Mouse (Mus musculus): Measurements from ENCODE around the gene Thap4.
A peak's percentile ranks its signal among the peaks of the same experiment; 100 is the strongest.
"Not testable (repeated sequence)": the region's sequence is repeated elsewhere in the genome, so short reads cannot be mapped to it uniquely, and the experiment has no call there.

Gene Thap4

DNA sequence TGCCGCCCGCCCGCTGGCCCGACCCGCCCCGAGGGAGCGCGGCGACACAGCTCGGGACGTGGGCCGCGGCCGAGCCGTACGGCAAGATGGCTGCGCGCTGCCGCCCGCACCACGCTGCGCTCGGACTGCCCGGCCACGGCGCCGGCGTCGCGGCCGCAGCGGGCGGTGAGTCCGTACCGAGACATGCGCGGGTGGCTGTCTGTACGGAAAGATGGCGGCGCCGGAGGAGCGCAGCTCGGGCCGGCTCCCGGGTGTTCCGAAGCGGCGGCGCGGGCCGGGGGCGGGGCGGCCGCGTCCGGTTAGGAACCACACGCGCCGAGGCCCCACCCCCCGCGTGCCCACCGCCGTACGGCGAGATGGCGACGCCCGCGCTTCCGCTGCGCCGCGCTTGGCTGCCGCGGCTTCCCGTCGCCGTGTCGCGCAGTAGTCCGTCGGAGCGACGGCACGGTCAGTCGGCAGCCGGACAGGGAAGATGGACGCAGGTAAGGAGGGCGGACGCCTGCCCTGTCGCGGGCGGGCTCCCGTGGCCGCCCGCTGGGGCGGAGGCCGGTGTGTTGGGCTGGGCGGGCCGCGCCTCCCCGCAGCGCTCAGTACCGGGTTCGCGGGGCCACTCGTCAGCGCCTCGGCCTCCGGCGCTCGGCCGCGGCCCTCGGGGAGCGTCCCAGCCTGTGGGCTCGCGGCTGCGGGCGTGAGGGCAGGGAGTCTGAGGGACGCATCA, at the start of gene Thap4:
Gene Thap4 (minus strand): TSS at position 292 of the 718 bp plus-strand sequence.
- DNase-seq (ENCODE audit: low read depth, low spot score) = peak; percentile 92

DNA sequence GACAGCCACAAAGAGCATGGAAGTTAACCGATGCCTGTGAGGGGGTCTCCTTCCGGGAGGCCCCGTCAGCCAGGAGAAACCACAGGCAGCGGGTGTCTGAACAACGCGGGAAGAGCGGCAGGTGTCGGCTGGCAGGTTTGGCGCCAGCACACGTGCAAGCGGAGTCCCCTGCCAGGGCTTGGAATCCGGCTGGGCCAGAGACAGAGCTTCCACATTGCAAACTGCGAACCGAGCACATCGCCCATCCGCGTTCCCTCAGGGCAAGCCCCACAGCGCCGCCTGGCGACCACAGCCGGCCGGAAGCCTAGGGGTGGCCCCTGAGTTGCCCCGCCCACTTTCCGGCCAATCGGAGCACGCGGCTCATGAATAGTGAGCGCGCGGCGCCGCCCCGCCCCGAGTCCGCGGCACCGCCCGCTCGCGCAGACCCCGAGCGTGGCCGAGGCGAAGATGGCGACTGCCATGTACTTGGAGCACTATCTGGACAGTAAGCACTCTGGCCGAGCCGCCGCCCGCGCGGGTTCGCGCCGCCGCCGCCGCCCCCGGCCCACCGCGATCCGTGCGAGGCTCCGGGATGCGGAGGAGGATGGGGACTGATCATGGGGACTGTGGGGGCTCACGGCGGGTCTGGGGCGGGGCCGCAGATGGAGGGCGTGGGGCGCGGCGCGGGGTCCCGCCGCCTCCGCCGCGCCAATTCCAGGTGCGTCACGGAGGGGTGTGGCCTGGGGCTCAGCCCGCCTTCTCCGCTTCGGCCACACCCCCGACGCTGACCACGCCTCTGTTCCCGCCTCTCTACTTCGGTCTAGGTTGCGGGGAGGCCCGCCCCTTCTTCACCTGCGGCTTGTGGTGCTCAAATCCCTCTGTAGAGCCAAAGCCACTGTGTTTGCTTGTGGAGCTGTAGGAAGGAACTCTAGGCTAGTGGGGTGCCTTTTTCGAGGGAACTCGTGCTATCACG, 49.2 kb upstream of the Thap4 start, which contains the start of gene Ing5:
Gene Ing5 (plus strand): TSS at position 410 of the 952 bp plus-strand sequence.
- peak; percentile 100 for DNase-seq (ENCODE audit: low read depth, low spot score)

DNA sequence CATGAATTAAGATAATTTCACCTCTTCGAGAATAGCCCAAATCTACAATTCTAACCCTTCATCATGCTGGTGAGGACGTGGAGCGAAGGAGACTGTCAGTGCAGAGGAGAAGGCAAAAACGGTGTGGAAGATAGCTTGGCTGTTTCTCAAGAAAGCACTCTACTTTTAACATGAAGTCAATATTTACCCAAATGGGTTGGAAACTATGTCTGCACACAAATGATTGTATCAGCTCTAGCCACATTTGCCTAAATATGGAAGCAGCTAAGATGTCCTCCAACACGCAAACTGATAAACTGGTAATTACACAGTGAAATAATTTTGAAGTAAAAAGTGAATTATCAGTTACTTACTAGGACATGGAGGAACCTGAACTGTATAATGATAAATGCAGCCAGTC, 48.1 kb upstream of the Thap4 start:
- DNase-seq (ENCODE audit: low read depth, low spot score) = peak; percentile 19

DNA sequence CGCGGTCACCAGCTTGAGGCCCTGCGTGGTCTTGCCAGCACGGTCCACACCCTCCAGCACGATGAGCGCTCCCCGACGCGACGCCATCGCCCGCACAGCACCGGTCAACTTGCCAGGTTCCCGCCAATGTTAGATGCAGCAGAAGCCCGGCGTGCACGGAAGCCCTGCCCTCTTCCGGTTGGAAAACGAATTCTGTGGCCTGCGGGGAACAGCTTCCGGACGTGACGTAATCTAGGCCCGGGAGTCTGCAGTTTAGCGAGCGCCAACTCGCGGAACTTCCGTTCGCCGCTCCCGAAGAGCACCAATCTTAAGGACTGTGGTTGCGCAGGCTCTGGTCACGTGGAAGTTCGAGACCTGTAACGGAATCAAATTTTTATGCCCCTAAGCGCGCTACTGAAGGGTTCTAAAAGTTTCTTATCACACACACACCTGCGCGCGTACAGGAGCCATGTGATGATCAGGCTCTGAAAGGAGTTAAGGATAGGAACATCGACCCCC, 47.1 kb upstream of the Thap4 start, which contains the start of gene Dtymk:
Gene Dtymk (minus strand): TSS at position 194 of the 498 bp plus-strand sequence.
- peak; percentile 97 for DNase-seq (ENCODE audit: low read depth, low spot score)

GRCm38 (mm10) chr1:93800670-93801503, 46.2 kb upstream of the Thap4 start:
- peak; percentile 7 for DNase-seq (ENCODE audit: low read depth, low spot score)

DNA sequence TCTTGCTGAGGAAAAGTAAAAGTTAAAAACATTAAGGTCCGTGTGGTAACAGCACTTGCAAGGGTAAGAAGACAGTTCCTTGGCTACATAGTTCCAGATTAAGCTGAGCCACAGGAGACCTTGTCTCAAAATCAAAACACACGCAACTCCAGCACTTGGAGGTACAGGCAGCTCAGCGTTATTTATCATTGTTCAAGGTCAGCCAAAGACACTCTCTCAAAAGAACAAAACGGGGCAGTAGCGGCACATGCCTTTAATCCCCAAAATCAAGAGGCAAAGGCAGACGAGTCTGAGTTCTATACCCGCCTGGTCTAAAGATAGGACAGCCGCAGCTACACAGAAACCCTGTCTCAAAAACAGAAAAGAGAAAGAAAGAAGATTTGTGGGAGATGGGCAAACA, 41.2 kb upstream of the Thap4 start:
- no peak for DNase-seq (ENCODE audit: low read depth, low spot score)

DNA sequence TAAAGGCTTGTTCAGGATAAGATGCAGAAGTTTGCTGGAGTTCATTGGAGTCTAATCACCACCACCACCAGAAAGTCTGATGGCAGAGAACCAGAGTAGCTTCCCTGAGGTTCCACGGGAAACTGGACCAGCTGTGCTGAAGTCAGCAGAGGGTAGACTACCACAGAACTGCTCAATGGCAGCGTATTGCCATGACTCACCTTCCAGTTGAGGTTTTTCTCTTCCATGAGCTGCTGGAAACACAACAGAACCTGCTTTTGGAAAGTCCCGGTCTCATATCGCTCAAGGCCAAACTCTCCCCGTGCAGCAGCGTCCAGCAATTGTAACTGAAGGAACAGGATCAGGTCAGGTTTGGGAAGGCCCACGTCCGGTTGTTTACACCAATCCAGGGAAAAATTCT, 39.9 kb upstream of the Thap4 start:
- DNase-seq (ENCODE audit: low read depth, low spot score) = no peak

DNA sequence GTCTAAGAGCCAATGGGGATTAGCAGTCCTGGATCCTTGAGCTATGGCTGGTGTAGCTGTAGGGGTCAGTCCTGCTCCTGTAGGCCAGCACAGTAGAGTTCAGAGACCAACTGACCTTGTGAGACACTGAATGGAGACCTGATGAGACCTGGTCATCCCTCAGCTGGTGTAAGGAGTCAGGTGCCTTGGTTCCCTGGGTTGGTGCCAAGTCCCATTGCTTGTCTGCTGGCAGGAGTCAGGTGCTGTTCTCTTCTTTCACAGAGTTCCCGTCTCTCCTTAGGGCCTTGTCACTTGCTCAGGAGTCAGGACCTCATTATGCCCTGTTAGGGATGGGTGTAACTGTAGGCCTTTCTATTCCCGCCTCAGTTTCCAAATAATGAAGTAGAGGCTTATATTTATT, 32.2 kb upstream of the Thap4 start:
- DNase-seq (ENCODE audit: low read depth, low spot score) = no peak

- DNase-seq (ENCODE audit: low read depth, low spot score) = no peak
Measured at GRCm38 (mm10) chr1:93776686-93777085, 22.0 kb upstream of the Thap4 start.

GRCm38 (mm10) chr1:93769901-93770300, 15.2 kb upstream of the Thap4 start:
- no peak for DNase-seq (ENCODE audit: low read depth, low spot score)

DNA sequence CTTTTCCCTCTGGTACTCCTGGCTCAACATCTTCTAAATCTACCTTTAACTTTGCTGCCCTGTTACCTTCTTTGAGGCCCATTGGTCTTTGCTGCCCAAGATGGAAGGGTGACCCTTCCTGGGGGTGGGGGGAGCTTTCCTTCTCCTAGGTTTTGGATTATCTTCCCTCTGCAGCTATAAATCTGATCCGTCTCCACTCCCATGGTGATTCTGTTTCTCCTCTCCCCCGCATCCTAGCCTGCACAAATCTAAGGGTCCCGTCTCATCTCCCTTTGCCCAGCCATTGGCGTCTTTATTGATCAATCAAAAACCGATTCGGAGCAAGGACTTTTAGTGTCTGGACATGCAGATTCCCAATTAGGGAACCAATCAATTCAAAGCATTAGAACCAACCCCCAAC, 12.9 kb upstream of the Thap4 start:
- DNase-seq (ENCODE audit: low read depth, low spot score) = no peak

GRCm38 (mm10) chr1:93764871-93765591, 10.4 kb upstream of the Thap4 start:
- no peak for DNase-seq (ENCODE audit: low read depth, low spot score)

GRCm38 (mm10) chr1:93763531-93763930, 8.9 kb upstream of the Thap4 start:
- not testable (repeated sequence) for DNase-seq (ENCODE audit: low read depth, low spot score)

DNA sequence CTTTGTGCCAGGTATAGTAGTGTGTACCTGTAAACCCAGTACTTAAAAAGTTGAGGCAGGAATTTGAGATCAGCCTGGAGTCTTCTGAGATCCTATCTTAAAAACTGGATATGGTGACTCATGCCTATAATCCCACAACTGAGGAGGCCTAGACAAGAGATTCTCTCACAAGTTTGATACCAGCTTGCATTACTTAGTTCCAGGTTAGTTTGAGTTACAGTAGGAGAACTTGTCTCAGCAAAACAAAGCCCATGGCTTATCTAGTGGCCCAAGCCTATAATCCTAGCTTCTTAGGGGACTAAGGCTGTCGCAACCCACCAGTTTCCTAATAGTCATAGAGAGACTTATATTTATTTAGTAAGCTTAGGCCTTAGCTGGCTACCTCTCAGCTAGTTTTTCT, 5.4 kb upstream of the Thap4 start:
- no peak for DNase-seq (ENCODE audit: low read depth, low spot score)

DNA sequence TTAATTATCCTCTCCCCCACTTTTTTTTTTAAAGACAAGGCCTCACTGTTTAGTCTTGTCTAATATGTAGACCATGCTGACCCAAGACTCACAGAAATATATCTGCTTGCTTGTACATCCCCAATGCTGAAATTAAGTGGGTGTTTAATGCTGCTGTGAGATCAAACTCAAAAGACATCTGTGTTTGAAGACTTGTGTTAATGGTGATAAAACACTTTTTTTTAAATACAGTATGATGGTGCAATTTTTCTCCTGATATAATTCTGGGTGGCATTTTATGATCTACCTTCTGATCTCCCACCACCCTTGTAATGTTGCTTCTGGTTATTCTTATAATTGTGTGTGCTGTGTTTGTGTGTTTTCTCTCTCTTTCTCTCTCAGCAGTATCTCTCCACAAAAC, 1.5 kb upstream of the Thap4 start:
- DNase-seq (ENCODE audit: low read depth, low spot score) = no peak

DNA sequence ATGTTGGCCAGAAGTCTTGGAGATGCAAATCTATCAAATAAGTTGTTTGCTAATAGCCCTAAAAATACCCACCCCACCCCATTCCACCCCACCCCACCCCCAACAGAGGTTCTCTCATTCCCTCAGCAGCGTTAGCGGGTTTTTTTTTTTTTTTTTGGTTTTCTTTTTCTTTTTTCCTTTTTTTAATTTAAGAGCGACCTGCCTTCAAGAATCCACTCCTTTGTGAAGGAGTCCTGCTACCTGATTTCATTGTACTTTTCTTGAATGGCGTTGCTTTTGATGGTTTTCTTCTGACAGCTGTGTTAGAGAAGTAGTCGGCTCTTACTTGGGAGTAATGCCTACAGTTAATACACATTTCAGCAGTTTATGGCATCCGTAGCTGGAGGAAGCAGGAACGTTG, 954 bp upstream of the Thap4 start:
- no peak for DNase-seq (ENCODE audit: low read depth, low spot score)

DNA sequence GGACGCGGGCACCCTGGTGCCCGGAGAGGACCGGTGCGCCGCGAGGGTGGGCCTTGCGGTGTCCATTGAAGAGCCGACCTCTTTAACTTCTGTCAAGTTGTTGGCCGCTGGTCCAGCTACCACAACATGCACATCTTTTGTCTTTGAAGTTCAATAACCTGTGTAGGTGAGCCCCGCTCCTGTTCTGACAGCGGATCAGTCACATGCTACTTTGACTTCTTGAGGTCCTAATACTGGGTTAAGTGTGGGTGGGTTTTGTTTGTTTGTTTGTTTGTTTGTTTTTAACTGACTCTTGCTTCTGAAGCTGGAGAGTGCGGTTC, 587 bp upstream of the Thap4 start:
- no peak for DNase-seq (ENCODE audit: low read depth, low spot score)

- DNase-seq (ENCODE audit: low read depth, low spot score) = peak; percentile 43
Measured at GRCm38 (mm10) chr1:93753911-93754572, 622 bp downstream of the Thap4 start.

DNA sequence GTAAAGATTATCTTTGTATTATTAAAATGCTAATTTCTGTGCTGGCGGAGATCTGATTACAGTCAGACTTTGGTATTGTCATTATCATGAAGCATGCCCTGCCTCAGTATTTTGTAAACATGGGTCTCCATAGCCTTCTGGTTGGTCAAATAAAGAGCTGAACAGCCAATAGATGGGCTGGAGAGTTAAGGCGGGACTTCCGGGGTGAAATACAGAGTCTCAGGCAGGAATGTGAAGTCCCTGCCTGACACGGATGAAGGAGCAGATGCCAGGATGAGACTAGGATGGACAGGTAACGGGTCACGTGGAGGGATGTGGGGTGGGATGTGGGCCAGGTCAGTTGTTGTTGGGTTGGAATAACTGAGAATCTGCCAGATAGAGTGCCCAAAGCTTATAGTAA, 3.4 kb downstream of the Thap4 start, which contains the start of gene Atg4b:
Gene Atg4b (plus strand): TSS at position 211 of the 400 bp plus-strand sequence.
- no peak for DNase-seq (ENCODE audit: low read depth, low spot score)

DNA sequence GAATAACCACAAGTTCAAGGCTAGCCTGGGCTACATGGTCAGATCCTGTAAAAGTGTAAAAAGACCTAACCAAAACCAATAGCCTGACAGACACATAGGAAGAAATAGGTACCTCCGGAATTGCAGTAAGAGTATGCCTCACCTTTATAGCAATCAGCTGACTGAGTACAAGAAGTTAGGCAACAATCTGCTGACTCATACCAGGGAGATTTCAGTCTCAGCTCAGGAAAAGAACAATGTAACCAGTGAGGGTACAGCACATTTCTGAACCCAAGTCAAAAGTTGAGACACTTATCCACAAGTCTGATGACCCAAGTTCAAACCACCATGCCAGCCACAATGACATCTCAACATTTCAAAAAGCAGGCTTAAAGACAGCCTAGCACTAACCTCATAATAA, 6.1 kb downstream of the Thap4 start:
- no peak for DNase-seq (ENCODE audit: low read depth, low spot score)

Measured in CD4-positive, CD25-positive, alpha-beta regulatory T cell, adult 2 months (primary cell).